Mouse (Mus musculus): ENCODE measurements around the gene Akt3. TPM values are rescaled to one million over a fixed set of nuclear protein-coding genes. Genes with fewer than 3 reads are reported as not detected.

The Akt3 gene
- total RNA-seq, 2 experiments from 2014 or later = 211 to 227 TPM

DNA sequence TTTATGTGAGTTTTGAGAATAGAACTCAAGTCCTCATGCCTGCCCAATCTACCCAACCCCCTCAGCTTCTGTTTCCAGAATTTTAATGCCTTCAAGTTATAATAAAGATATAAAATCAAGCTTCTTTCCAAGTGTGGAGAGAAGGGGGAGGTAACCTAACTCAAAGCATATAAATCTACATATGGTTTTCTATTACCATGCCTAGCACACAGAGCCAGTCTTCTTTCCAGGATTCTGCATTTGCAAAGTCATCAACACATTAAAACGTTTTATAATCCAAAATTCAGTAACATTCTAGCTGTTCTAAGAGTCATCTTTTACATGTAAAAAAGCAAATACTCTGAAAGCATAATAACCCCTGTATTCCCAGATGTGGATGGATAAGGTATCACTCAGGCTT is 63.7 kb downstream of the Akt3 start:
- peak in 1 of 2 experiments; percentile 55 for DNase-seq (ENCODE audit: low spot score in 2 of 2)
- intact Hi-C loops (cut with DNase I) = no loop called here

DNA sequence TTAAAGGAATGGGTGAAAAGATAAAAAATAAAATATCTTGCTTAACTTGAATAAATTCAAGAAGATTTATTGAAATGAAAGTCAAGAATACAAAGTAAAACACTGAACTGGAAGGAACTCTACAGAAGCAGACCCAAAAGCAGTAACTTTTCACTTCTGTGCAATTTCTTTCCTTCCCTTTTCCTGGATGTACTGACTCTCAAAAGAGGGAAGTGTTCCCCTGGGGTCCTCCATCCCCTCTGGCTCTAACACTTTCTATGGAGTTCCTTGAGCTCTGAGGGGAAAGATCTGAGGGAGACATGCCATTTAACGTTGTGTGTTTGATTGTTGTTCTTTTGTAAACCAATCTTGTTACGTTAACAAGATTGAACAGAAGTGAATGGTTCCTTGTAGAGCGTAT is 66.4 kb downstream of the Akt3 start:
- no peak for DNase-seq (ENCODE audit: low spot score in 2 of 2)
- intact Hi-C loops (cut with DNase I) = no loop called here

DNA sequence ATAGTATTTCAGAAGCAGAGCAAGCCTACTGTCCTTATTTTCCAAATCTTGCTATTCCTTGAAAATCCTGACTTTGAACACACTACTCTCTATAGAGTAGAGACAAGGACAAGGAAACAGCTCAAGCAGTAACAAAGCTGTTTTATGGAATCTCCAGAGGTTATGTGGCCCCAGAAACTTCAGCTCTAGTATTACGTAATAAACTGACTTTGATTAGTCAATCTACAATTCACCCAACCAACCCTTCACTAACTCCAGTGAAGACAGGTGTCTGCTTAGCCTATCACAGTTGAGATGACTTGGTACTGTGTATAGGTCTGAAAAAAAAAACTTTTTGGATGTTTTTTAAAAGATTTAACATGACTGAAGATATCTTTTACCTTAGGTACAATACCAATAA is 67.6 kb downstream of the Akt3 start:
- intact Hi-C loops (cut with DNase I) = no loop called here
- no peak for DNase-seq (ENCODE audit: low spot score in 2 of 2)

DNA sequence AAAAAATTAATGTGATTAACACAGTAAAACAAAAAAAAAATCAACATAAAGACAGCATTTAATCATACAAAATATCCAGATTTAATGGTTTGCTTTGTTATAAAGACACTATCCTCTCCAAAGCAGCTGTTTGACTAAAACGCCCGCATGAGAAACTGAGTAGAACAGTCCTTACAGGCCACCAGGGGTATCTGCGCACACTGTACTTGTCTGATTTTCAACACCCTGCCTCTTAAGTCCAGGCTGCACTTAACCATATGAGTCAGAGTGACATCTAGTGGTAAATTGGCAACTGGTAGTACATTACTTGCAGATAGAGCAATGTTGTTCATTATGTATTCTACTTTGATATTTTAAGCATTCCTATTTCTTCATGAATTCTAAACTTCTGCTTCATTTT is 69.3 kb downstream of the Akt3 start:
- peak in 1 of 2 experiments; percentile 66 for DNase-seq (ENCODE audit: low spot score in 2 of 2)
- intact Hi-C loops (cut with DNase I) = loop anchor here (2.0 to 5.0 kb wide), 2 partner anchors 191 to 310 kb away; no protein-coding TSS in a partner anchor

DNA sequence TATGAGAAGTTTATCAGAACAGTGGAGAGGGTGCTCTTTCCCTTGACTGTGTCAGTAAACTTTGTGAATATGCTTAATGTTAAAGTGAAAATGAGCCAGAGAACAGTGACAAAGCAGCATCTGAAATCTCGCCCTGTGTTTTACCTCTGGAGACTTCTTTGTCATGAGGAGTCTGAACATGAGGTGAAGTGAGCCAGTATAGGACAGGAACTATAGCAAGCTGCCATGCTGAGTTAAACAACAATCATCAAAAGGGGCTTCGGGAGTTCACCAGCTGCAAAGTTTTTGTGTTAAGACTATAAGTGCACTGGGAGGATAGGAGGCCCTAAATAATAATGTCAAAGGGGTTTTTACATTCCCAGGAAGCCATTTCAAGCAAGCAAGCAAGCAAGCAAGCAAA is 71.3 kb downstream of the Akt3 start:
- intact Hi-C loops (cut with DNase I) = loop anchor here (5.0 kb wide), 1 partner anchor 189 kb away; no protein-coding TSS in a partner anchor

DNA sequence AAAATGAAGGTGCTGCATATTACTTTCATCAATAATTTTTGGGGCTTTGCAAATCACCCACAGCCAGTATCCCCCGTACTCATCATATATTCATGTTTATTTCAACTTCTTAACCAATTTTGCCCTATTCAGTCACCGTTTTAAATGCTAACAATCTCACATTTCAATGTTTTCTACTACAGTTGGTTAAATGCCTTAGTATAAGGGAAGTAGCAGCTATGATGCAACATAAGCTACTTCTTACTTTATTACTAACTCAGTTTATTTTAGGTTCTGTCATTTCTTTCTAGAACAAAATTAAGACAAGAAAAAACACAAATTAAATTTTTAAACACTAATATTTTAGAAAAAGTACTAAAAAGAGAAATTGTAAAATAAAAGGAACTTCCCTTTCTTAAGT is 78.4 kb downstream of the Akt3 start:
- intact Hi-C loops (cut with DNase I) = no loop called here
- DNase-seq (ENCODE audit: low spot score in 2 of 2) = no peak

More for the DNA sequence above, 71.3 kb downstream of the Akt3 start:
- no peak for DNase-seq (ENCODE audit: low spot score in 2 of 2)

DNA sequence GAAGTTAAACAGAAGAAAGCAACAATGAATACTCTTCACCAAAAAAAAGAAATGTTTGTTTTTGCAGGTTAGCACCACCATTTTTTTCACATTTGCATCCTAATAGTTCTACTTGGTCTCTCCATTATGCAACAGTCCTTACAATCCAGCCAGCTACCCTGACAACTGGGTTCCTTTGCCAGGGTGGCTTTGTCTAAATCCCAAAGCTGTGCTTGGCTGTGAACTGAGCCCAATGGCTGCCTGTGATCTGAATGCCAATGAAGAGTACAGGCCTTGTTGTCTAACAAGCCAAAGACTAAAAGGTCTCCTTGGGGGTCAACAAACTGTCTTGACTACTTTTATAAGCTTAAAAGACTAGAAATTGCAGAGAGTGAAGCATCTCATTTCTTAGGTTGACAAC is 82.6 kb downstream of the Akt3 start:
- intact Hi-C loops (cut with DNase I) = no loop called here
- DNase-seq (ENCODE audit: low spot score in 2 of 2) = peak; percentile 50 to 69

DNA sequence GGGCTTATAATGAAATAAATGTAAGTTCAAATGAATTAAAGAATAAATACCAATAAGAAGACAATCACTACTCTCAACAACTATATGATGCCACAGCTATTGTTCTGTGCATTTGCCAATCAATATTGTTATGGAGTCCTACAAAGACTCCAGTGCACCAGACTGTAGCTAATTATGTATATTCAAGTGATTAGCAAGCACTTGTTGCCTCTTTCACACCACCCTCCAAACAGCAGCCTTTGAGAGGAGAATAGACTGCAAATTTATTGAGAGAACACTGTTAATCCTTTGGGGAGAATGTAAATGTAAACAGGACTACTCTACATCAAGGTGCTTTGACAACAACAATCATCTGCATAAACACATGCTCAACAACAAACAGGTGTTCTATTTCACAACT is 86.7 kb downstream of the Akt3 start:
- intact Hi-C loops (cut with DNase I) = no loop called here
- no peak for DNase-seq (ENCODE audit: low spot score in 2 of 2)

DNA sequence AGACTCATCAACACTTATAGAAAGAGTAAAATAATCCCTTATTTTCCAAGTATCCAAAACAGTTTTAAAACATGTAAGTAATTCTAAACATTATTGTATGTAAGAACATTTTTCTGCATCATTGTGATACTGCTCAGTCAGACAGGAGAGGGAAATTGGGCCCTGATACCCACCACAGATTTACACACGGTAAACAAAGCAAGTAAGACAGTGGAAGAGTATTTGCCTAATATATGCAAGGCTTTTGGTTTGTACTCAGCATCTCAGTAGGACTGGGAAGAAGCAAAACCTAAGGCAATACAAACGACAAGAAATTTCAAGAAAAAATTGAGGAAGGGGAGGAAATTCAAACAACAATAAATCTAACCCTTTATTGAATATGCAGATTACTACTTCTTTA is 92.2 kb downstream of the Akt3 start:
- intact Hi-C loops (cut with DNase I) = no loop called here
- no peak for DNase-seq (ENCODE audit: low spot score in 2 of 2)

DNA sequence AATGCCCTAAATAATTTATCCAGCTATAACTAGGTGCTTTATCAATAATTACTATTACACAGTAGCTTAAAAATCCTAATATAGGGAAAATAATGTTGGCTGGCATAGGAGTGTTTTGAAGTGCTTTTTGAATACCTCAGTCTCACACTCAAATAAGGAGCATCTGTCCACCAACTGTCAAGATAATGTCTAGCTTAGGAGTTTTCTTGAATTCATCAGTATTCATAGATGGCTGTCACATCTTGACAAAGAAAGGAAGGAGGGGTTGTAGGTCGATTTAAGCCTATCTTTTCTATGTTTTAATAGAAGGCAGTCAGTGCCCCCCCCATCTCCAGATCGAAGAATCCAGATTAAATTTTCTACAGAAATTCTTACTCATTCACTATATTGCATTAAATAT is 92.7 kb downstream of the Akt3 start:
- intact Hi-C loops (cut with DNase I) = no loop called here
- no peak for DNase-seq (ENCODE audit: low spot score in 2 of 2)

DNA sequence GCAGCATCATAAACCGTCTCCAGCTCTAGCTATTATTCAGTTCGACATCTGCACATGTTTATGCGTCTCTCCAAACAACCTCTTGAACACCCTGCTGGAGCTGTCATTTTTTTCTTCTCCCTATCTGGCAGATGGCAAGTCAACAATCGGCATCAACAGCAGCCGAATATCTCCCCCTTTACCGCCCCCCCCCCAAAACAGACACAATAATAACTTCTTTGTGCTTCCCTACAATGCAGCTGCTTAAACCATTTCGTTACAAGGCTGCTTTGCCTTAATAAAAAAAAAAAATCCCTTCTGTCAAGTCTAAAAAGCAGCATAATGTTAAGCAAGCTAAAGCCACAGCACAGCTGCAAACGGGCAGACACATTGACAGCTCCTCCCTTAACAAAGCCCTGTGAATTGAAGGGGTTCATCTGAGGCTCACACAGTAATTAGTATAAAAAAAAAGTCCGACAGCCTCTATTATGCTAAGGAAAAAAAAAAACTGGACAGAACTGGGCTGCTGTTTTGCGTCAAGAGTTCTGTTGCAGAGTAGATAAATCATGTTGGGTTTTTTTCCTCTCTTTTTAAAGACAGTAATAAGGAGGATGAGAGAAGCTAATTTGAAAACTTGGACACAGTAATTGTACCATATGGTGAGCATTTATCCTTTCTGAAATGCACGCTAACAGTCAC is 107.5 kb downstream of the Akt3 start:
- peak; percentile 27 to 71 for DNase-seq (ENCODE audit: low spot score in 2 of 2)
- intact Hi-C loops (cut with DNase I) = no loop called here

DNA sequence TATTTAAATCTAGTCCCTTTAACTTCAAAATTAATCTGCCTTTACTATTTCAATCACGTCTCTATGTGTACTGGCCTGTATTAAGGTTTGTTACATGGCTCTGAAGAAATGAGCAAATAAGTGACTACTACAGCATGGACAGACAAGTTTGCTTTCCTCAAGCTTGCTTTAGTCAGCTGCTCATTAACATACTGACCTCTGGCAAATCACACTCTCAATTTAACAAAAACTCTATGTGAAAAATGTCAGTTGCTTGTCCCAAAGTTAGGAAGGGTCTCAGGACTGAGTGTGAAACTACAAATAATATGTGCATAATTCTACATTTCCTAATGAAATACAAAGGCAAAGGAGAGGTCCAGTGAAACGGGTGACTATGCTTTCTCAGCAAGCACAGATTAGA is 109.3 kb downstream of the Akt3 start:
- intact Hi-C loops (cut with DNase I) = no loop called here
- DNase-seq (ENCODE audit: low spot score in 2 of 2) = no peak

DNA sequence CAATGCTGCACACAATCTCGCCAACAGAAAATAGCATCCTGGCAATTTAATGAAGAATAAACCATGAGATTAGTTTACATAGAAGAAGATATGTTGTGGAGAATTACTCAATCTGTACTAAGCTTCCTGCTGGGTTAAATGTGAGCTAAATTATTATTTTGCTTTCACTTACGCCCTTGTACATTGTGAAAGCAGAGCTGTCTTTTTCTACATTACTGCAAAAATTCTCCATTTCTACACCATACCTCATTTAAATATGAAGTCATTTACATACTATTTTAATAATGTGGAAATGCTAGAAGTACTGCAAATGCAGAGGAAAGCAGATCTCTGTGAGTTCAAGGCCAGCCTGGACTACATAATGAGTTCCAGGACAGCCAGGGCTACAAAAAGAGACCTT is 116.5 kb downstream of the Akt3 start:
- DNase-seq (ENCODE audit: low spot score in 2 of 2) = no peak
- intact Hi-C loops (cut with DNase I) = no loop called here

DNA sequence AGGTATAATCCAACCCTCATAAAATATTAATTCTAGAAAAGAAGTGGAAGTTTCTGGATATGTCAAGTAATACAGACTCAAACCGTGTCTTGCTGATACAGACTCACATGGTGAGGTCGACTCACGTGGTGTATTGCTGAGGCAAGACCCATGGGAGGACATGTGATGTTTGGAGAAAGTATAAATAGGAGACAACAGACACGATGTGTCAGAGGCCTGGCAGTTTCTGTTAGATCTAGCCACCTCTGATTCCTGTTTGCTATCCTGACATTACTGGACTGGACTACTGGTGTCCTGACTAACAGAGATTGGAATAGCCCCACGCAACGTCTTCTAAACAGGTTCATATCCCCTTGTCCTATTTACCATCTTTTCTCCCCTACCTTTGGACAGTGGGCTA is 118.4 kb downstream of the Akt3 start:
- intact Hi-C loops (cut with DNase I) = no loop called here
- DNase-seq (ENCODE audit: low spot score in 2 of 2) = peak in 1 of 2 experiments; percentile 46

DNA sequence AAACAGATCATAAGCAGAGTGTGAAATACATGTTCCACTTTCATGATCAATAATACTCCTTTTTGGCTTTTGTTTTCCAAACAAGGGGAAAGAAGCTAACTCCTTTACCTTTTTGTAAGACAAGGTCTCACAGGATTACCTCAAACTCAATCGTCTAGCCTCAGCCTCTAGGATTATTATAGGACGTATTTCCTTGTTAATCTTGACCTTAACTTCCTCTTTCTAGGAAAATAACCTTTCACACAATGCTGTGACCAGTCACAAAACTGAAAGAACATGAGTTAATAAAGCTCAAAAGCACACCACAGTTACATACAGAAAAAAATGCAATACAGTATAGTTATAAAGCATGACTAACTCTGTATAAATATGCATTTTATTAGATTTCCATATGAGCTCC is 126.5 kb downstream of the Akt3 start:
- no peak for DNase-seq (ENCODE audit: low spot score in 2 of 2)
- intact Hi-C loops (cut with DNase I) = no loop called here

DNA sequence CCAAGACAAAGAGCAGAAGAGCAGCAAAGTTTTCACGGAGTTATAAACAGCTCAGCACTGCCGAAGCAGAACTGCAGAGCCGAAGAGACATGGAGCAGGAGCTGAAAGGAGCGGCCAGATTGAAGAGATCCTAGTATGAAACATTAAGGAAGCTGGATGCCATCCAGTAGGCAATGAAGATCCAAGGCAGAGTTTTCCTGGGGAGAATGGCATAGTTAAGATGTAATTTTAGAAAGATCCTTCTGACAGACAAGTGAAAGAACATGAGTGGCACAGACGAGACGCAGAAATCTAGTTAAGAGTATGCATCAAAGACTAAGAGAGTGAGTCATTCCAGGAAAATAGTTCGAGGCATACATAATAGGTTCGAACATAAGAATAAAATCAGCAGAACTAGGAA is 131.3 kb downstream of the Akt3 start:
- peak in 1 of 2 experiments; percentile 86 for DNase-seq (ENCODE audit: low spot score in 2 of 2)
- intact Hi-C loops (cut with DNase I) = no loop called here

DNA sequence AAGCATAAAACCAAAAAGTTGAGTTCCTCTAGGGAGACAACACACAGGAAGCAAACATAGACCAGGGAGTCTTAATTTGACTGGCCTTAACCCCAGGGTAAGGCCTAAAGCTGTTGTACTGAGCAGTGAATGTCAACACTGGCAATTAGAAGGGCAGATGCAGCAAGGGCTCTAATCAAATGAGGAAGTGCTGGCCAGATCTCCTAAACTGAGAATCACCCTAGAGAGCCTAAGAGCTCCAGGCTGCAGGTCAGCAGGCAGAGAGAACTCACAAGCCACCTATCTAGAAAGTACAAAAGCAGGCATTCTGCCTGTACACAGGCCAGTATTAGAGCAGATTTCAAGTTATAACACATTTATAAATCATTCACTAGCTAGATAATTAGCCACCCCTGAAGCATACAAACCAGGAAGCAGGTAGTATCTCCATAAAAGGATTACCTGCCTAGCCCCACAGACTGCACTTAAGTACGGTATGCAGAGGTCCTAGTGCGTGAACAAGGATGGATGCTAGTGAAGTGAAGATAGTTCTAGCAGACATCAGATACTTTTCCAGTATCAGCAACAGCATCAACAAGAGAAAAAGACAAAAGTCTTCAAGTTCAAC is 147.2 kb downstream of the Akt3 start:
- DNase-seq (ENCODE audit: low spot score in 2 of 2) = no peak
- intact Hi-C loops (cut with DNase I) = no loop called here

DNA sequence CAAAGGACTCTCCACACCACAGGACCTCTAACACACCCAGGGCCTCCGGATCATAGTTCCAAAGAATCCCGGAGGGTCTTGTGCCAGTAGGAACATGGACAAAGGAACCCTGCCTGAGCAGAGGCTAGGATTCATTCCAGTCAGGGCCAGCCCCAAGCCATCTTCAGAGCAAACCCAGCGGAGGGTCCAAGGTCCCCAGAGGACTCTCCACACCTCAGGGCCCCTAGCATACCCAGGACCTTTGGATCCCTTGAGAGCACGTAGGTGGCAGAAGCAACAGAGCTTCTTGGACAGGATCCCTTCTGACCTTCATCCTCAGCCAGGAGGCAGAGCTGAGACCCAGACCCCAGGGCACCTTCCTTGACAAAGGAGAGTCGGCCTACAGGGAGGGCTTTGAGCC is 167.5 kb downstream of the Akt3 start:
- intact Hi-C loops (cut with DNase I) = no loop called here
- no peak for DNase-seq (ENCODE audit: low spot score in 2 of 2)

DNA sequence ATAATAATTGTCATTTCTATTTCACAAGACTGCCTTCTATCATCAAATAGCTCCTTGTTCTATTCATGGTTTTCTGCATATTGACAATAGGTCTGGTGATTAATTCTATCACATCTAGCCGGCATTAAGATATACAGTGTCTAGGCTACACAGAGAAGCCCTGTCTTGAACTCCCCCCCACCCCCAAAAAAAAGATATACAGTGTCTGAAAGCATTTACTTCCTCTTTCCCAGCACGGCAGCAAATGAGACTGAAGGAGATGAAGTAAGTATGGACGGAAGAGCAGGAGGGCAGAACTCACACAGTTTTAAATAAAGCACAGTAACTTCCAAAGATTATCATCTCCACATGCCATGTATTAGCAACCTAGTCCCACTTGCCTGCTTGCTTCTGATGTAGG is 168.5 kb downstream of the Akt3 start:
- intact Hi-C loops (cut with DNase I) = no loop called here
- DNase-seq (ENCODE audit: low spot score in 2 of 2) = no peak

DNA sequence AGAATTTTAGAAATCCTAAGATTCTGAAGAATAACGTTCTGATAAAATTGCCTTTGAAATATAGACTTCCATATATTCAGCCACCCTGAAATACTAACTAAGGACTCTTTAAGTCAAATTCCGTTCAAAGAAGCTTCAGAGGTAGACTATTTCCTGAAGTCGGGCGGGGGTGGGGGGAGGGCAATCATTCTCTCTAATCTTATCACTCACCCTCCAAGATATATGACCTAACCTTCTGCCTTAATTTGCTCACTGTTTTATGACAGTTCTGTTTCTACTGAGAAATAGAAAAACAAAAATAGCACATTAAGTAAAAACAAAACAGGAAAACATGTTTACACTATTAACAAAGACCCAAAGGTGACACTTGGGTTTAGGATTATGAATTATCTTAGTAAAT is 169.0 kb downstream of the Akt3 start:
- intact Hi-C loops (cut with DNase I) = no loop called here
- no peak for DNase-seq (ENCODE audit: low spot score in 2 of 2)

DNA sequence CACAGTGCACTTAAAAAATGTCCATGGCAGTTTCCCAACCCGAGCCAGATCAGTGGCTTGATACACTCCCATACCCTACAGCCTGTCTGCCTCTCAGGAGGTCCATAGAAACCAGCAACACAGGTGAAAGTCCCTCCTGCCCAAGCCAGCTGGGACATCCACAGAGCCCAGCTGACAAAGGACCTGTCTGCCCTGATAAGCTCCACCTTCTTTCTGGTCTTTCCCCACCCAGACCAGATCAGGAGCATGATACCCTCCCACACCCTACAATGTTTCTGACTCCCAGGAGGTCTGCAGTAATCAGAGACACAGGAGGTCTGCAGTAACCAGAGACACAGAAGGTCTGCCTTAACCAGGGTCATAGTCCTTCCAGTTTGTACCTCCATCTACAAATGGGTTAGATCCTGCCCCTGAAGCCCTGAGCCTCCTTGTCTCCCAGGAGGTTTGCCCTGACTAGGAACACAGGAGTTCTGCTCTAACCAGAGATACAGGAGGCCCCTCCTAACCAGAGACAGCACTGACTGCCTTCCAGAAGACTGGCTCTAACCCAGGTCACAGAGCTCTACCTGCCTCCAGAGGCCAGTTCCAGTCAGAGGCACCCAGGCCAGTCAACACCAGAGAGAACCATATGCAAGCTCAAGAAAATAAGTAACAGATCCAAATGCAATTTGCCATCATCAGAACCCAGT is 175.9 kb downstream of the Akt3 start:
- intact Hi-C loops (cut with DNase I) = no loop called here
- DNase-seq (ENCODE audit: low spot score in 2 of 2) = no peak
